Mouse (Mus musculus) ES-E14 (cell line): ENCODE results near the gene Hoxa5.

Experiments
- CHD2 ChIP-seq: IDR thresholded peaks from 2 replicates; pipeline ENCODE4 v1.6.1; 2014; ENCODE audit warnings: mild to moderate bottlenecking, low read depth, low read length, inconsistent platforms
- HCFC1 ChIP-seq: IDR thresholded peaks from 2 replicates; pipeline ENCODE4 v1.6.1; 2012; ENCODE audit warnings: low read length, inconsistent platforms, borderline replicate concordance; ENCODE audit not compliant: insufficient read depth
- MAFK ChIP-seq: IDR thresholded peaks from 2 replicates; pipeline ENCODE4 v1.6.1; 2014; ENCODE audit warnings: mild to moderate bottlenecking, low read depth, low read length, inconsistent platforms; ENCODE audit not compliant: insufficient read depth
- ZC3H11A ChIP-seq: IDR thresholded peaks from 2 replicates; pipeline ENCODE4 v1.6.1; 2012; ENCODE audit warnings: low read depth, mild to moderate bottlenecking, inconsistent platforms, low read length, borderline replicate concordance
- ZNF384 ChIP-seq: IDR thresholded peaks from 2 replicates; pipeline ENCODE4 v1.6.1; 2012; ENCODE audit warnings: low read depth, low read length, inconsistent platforms

DNA sequence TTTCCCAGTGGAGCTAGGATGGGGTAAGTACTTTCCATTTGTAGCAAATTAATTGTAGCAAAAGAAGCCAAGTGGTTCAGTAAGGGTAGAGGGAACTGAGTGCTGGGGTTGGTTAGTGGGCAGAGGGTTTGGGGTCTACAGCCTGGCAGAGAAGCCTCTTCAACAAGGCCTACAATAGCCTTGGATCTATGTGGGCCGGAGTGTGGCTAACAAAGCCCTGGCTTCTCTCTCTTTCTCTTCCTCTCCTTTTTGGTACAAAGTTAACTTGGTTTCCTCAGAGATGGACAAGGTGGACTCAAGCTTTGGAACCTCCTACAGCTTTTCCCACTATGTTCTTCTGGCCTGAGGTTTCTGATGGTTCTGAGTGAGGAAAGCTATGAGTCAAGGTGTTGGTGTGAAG lies 3.1 kb downstream of the Hoxa5 start:
- TF ChIP-seq ZC3H11A (no peak), ZNF384 (no peak), HCFC1 (no peak), CHD2 (no peak), MAFK (no peak)
